Mouse (Mus musculus) frontal cortex, postnatal 10 days (tissue): ENCODE measurements around the gene Gstp1.
"Not testable (repeated sequence)": the region's sequence is repeated elsewhere in the genome, so short reads cannot be mapped to it uniquely, and the experiment has no call there.

Source experiments
- DNase-seq, 2 experiments: peaks; one replicate each; pipeline ENCODE4 v3.0.0; 2022; ENCODE audit warnings: low spot score in 2 of 2, mixed read lengths in 1 of 2

Gstp1 gene

GRCm38 (mm10) chr19:4060044-4060898 is 22.5 kb upstream of the Gstp1 start:
- DNase-seq, result not testable (repeated sequence)

GRCm38 (mm10) chr19:4059069-4059740 is 21.4 kb upstream of the Gstp1 start, which contains the start of gene Gstp3:
TSS of gene Gstp3 (minus strand) at chr19:4059569.
- no peak for DNase-seq

GRCm38 (mm10) chr19:4058581-4058980 is 20.8 kb upstream of the Gstp1 start:
- DNase-seq, result no peak

GRCm38 (mm10) chr19:4057962-4058361 is 20.2 kb upstream of the Gstp1 start:
- DNase-seq, result no peak

- DNase-seq, result no peak
Measured at GRCm38 (mm10) chr19:4057389-4057788, 19.6 kb upstream of the Gstp1 start.

GRCm38 (mm10) chr19:4056727-4057126 is 18.9 kb upstream of the Gstp1 start:
- DNase-seq, result no peak

- DNase-seq, result no peak
Measured at GRCm38 (mm10) chr19:4055947-4056693, 18.3 kb upstream of the Gstp1 start.

GRCm38 (mm10) chr19:4055216-4055946 is 17.6 kb upstream of the Gstp1 start:
- no peak for DNase-seq

GRCm38 (mm10) chr19:4054613-4055012 is 16.8 kb upstream of the Gstp1 start:
- DNase-seq, result no peak

- DNase-seq, result no peak
Measured at GRCm38 (mm10) chr19:4052516-4053030, 14.8 kb upstream of the Gstp1 start.

GRCm38 (mm10) chr19:4051741-4052515 is 14.1 kb upstream of the Gstp1 start:
- DNase-seq, result peak in 1 of 2 experiments; percentile 38

GRCm38 (mm10) chr19:4051016-4051415 is 13.2 kb upstream of the Gstp1 start:
- DNase-seq, result no peak

- not testable (repeated sequence) for DNase-seq
Measured at GRCm38 (mm10) chr19:4049069-4049468, 11.3 kb upstream of the Gstp1 start.

GRCm38 (mm10) chr19:4047859-4048258 is 10.1 kb upstream of the Gstp1 start:
- peak; percentile 29 to 58 for DNase-seq

- no peak for DNase-seq
Measured at GRCm38 (mm10) chr19:4046866-4047254, 9.1 kb upstream of the Gstp1 start.

- DNase-seq, result peak; percentile 59 to 66
Measured at GRCm38 (mm10) chr19:4045966-4046865, 8.4 kb upstream of the Gstp1 start, which contains the start of gene Gstp2. TSS of gene Gstp2 (minus strand) at chr19:4046023.

GRCm38 (mm10) chr19:4044109-4044508 is 6.3 kb upstream of the Gstp1 start:
- DNase-seq, result not testable (repeated sequence)

GRCm38 (mm10) chr19:4042124-4042523 is 4.3 kb upstream of the Gstp1 start:
- no peak for DNase-seq

- DNase-seq, result not testable (repeated sequence)
Measured at GRCm38 (mm10) chr19:4041500-4041899, 3.7 kb upstream of the Gstp1 start.
